Mouse (Mus musculus): Measurements from ENCODE around the gene Prickle1. TPM values are rescaled to one million over a fixed set of nuclear protein-coding genes. Genes with fewer than 3 reads are reported as not detected.

Prickle1 gene
- total RNA-seq, 2 experiments from 2014 or later = 1.4 to 4.7 TPM

DNA sequence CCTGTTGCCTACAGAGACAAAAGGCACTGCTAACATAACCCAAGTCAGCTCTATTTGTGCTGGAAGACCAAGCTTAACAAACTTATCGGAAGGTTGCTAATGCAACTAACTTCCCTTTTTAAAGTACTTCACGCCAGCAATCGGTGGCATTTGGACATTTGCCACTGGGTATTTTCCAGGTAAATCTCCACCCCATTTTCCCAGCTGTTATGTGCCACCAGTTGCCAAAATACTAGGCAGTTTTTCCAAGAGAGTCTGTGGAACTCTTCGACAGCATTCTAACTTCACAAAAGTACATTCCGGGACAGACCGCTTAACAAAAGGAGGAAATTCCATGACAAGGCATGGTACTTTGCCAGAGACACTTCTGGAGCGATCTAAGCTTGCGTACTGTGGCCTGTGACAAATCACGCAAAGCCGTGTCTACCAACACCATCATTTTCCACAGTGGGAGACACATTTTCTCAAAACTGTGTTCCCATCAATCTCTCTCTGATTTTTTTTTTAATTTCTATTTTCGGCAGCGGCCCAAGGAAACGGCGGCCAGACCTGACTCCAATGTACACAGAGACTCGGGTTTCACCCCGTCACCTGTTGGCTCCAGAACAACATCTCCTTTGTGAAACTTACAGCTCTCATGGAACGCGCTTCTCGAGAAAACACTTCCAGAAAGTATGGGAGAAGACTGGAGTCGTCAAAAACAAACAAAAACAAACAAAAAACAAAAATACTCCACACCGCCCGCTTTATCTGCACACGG is 77.4 kb downstream of the Prickle1 start:
- no peak for ATAC-seq (replicated peaks; ENCODE audit: low FRiP score, low TSS enrichment, poor library complexity, severe bottlenecking)

DNA sequence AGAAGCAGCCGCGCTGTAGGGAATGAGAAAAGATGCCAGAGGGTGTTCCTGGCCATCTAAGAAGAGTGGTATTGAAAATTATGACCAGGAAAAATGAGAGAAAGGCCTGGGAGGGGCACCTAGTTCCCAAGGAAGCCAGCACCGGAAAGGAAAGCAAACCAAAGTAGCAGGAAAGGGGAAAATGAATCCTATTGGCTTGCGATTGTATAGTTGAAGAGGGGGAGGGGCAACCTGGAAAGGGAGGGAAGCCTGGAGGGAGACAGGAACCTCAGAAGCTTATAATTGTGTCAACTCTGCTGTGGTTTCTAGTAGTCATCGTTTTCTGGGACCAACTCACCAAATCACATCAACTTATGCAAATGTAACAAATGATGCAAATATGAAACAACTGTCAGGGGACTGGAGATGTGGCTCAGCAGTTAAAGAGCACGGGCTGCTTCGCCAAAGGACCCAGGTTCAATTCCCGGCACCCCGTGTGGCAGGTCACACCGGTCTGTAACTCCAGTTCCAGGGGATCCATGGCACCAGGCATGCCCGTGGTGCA is 78.6 kb downstream of the Prickle1 start:
- no peak for ATAC-seq (replicated peaks; ENCODE audit: low FRiP score, low TSS enrichment, poor library complexity, severe bottlenecking)

DNA sequence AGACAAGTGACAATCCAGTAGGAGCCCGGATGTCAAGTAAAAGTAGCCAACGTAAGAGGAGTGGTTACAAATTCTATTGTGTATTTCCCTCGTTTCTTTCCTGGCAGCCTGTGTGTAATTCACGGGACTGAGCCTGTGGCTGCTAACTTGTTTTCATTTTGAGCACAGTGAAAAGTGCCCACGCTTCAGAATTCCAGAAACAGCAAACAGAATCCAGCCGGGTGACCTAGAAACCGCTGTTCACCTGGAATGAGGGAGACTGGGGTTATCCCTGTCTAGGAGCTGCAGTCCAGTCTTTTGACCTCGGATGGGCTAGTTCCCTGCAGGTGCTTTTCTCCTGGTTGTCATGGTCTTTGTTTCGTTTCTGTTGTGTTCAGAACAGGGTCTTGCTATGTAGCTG is 80.4 kb downstream of the Prickle1 start:
- ATAC-seq (replicated peaks; ENCODE audit: low FRiP score, low TSS enrichment, poor library complexity, severe bottlenecking) = no peak

DNA sequence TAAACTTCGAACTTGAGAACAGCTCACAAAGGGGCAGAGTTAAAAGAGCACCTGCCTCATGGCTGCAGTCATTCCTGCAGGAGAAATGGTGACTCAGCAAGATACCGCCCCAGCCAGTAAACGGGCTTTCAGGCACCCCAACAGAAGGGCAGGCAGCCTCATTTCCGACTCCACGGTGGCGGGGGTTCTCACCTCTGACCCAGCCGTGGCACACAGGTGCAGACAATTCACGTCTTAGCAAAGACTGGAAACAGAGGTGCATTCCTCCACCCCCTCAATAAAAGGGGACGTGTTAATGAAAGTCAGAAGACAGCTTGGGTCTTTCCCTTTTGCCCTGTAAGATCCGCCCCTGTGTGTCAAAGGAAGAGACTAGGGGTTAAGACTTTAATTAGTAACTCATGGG is 81.8 kb downstream of the Prickle1 start:
- ATAC-seq (replicated peaks; ENCODE audit: low FRiP score, low TSS enrichment, poor library complexity, severe bottlenecking) = peak; percentile 75

DNA sequence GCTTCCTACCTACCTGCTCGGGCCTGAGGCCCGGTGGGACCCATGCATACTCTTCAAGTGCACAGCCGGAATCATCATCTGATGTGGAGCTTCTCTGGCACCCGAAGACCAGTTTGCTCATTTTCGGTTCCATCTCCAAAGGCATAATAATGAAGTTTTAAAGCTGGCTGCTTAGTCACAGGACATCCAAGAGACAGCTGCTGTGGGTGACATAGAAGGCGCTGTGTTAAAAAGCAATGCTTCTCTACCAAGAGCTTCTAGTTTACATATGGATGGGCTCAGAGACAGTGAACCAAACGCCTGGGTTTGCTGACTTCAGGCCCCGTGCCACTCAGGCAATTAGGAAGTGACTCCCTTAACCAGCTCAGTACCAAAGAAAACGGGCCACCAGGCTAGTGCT is 83.3 kb downstream of the Prickle1 start:
- no peak for ATAC-seq (replicated peaks; ENCODE audit: low FRiP score, low TSS enrichment, poor library complexity, severe bottlenecking)

DNA sequence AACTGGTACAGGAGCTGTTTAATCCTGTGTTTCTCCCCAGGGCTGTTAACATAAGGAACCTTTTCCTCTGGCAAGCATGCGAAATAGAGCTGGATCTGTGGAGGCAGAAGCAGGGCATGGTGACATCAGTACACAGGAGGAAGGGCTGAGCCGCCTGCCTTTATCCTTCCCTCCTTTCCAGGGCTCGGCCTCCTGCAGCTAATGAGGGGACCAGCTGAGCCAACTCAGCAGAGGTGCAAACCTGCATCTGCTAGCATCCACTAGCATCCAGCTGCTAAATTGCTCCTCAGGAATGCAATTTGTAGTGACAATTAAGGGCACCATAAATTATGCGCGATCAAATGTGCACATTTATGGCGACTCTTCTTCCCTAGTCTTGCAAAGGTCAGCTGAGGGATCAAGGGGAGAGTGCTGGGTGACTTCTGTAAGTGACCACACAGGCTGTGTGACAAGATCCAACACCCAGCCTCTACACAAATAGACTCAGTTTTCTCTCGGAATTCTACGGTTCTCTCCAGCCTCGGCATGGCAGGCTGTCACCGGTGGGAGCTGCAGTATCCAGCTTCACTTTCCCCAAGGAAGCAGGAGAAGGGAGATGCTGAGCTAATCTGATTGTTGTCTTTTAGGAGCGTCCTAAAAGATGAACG is 84.9 kb downstream of the Prickle1 start:
- ATAC-seq (replicated peaks; ENCODE audit: low FRiP score, low TSS enrichment, poor library complexity, severe bottlenecking) = no peak

DNA sequence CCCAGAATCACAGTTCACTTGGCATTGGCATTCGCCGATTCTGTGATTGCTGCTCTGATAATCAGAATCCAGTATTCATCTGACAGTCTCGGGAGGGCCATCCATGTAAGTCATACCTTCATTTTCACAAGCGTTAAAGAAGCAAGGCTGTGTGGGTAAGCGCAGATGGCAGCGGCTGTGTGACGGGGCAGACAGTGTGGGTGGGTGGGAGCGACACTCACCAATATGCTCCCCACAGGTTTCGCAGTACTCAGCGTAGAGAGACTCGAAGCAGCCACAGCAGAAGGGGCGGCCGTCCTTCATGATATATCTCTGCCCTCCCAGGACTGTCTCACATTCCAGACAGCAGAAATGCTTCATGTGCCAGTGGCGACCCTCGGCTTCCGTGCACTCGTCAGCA is 90.9 kb downstream of the Prickle1 start:
- ATAC-seq (replicated peaks; ENCODE audit: low FRiP score, low TSS enrichment, poor library complexity, severe bottlenecking) = no peak

DNA sequence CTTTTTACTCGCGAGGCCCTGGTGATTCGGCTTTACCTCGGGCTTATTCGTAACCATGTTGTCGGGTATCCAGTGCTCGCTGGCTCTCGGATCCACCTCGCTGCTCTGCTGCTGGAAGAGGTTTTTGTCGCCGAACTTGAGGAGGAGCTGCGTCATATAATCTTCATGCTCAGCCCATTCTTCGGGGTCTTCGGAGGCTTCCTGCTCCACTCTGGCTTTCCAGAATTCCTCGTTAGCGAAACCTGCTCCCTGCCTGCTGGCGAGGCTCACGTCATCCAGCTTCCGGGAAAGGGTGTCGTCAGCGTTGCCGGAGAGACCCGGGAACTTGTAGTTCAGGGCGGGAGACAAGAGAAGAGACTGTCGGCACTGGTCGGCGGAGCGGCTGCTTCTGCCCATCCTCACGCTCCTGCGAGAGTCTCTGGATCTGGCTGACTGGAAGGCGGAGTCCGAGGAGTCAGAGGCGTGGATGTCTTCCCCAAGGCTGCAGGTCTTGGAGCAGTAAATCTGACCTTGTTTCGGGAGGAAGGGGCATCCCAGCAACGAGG is 92.4 kb downstream of the Prickle1 start:
- ATAC-seq (replicated peaks; ENCODE audit: low FRiP score, low TSS enrichment, poor library complexity, severe bottlenecking) = no peak

DNA sequence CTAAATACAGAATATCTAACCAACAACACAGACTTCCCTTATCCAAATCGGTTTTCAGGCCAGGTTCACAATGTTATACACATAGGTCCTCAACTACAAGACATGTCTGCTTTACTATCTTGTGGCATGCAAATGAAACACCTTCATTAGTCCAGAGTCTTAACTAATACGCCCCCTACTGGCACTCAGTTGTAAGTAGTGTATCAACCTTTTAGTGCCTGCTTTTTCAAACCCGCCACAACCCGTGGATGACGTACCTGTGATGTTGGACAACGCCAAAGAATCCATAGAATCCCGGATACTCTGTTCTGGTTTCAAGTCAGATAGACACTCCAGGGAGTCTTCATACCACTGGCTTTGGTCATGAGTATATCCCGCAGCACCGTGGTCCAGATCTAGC is 93.0 kb downstream of the Prickle1 start:
- ATAC-seq (replicated peaks; ENCODE audit: low FRiP score, low TSS enrichment, poor library complexity, severe bottlenecking) = no peak; the same call in 1 of the 2 replicates

DNA sequence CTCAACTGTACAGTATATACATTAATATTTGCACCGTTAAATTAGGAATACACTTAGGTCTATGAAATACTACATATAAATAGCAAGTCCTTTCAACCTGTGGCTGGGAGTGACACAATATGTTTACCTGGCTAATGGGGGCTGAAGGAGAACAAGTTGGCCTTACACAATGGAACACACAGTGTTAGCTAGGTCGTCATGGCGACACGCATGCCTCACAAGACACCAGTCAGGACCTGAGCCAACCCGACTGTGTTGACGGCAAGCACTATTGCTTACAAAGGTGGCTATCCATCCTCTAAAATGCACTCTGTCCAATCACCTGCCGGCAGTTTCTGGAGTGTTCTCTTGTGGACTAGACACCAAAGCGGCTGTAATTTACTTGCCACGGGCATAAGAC is 95.8 kb downstream of the Prickle1 start:
- no peak for ATAC-seq (replicated peaks; ENCODE audit: low FRiP score, low TSS enrichment, poor library complexity, severe bottlenecking)

DNA sequence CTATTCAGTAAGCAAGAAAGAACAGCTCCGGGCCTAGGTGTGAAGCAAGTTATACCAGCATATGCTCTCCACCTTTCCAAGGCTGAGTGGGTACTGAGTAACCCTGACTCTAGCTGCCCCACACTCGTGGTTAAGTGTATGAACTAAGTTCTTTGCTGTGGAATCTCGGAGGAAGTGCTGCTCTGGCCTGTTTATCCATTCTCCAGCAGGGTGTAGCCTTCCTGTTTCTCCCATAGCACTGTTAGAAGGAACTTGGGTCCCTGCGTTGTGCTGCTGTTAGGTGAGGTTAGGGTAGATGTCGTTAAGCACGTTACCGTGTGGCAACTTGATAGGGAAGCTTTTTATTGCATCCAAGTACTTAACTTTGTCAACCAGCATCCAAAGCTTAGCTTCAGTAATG is 101.0 kb downstream of the Prickle1 start:
- ATAC-seq (replicated peaks; ENCODE audit: low FRiP score, low TSS enrichment, poor library complexity, severe bottlenecking) = no peak

DNA sequence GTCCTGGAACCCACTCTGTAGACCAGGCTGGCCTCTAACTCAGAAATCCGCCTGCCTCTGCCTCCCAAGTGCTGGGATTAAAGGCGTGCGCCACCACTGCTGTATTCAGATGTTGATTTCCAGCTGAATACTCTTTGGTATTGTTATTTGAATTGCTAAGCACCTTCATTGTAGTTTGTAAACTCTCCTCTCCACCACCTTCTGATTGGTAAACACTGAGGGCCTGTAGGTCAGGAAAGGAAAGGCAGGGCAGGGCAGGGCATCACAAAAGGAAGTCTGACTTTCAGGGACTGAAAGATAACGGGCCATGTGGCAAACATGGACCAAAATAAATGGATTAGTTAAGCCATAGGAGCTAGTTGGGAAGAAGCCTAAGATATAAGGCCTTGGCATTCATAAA is 106.1 kb downstream of the Prickle1 start:
- no peak for ATAC-seq (replicated peaks; ENCODE audit: low FRiP score, low TSS enrichment, poor library complexity, severe bottlenecking)

DNA sequence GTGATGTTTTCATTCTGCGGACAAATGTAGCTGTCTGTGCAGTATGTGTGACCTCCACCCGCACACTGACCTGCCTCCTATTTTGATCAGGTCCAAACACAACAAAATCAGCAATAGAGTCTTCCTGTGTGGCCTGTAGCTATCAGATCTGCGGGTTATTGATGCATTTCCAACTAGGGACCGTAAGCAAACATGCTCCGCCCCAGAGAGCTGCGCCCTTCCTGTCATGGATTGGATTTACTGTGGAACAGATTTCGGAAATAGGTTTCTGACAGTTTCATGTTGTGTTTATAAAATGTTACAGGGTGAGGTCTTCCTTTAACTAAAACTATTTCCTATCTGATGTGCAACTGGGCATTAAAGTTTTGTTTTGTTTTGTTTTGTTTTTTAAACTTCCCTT is 109.6 kb downstream of the Prickle1 start:
- no peak for ATAC-seq (replicated peaks; ENCODE audit: low FRiP score, low TSS enrichment, poor library complexity, severe bottlenecking)

DNA sequence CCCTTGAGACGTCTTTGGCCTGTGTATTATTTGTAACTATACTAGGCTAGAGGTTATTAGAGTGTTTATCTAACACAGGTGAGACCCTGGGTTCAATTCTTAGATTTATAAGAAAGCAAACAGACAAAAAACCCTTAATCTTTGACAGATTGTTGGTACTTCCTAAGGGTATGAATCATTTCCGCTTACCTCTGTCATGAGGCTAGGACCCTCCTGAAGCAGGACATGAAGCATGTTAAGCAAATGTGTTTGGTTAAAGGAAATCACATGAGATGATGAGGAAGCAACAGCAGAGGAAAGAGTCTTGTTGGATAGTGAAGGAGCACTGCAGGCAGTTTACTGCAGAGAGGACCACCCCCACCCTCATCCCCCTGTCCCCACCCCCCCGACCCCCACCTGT is 110.4 kb downstream of the Prickle1 start:
- ATAC-seq (replicated peaks; ENCODE audit: low FRiP score, low TSS enrichment, poor library complexity, severe bottlenecking) = no peak

DNA sequence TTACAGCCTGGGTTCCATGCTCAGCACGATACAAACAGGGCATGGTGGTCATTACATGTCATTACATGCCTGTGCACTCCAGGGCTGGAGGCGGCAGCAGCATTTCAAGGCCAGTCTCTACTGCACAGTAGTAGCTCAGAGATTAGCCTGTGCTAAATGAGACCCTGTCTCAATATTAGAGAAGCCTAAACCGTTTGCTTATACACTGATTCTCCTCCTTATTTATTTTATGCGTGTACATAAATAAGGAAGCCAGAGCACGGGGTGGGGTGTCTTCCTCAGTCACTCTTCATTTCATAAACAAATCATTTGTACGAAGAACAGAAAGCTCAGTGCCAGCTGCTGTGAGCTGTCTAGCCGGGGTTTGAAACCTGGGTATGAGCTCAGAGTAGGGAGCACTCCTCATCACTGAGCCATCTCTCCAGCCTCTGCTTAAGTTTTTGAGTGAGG is 111.4 kb downstream of the Prickle1 start:
- peak; percentile 77 for ATAC-seq (replicated peaks; ENCODE audit: low FRiP score, low TSS enrichment, poor library complexity, severe bottlenecking)

DNA sequence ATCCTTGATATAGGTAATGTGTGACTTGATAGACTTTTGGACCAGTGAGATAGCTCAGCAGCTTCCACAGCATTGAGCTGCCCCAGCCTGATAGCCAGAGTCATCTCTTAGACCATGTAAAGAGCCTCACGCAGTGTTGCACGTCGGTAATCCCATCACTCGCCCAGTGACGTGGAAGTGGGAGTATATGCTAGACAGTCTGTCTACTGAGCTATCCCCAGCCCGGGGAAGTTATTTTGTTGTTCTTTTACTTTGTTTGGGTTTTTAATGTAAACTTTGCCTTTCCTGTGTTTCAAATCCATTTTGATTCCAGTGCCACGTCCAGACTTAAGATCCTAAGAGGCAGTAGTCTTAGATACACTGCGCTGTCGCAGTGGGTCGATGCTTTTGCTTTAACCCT is 114.6 kb downstream of the Prickle1 start:
- no peak for ATAC-seq (replicated peaks; ENCODE audit: low FRiP score, low TSS enrichment, poor library complexity, severe bottlenecking)

DNA sequence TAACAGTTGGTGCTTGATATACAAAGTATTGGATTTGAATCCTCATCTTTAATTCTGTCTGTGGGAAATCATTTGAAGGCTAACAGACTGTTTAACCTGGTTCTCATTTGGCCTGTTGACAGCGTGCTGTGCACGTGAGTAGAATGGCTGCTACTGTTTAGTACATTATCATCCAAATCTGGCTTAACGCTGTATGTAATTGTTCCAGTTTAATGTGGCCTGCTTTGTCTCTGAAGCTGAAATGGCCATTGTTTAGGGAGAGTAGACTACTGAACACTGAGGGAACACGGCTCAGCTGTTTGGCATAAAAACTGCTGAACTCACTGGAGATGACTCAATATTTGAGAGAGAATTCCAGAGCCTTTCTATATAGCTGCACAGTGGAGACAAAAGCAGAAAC is 116.2 kb downstream of the Prickle1 start:
- no peak for ATAC-seq (replicated peaks; ENCODE audit: low FRiP score, low TSS enrichment, poor library complexity, severe bottlenecking)

DNA sequence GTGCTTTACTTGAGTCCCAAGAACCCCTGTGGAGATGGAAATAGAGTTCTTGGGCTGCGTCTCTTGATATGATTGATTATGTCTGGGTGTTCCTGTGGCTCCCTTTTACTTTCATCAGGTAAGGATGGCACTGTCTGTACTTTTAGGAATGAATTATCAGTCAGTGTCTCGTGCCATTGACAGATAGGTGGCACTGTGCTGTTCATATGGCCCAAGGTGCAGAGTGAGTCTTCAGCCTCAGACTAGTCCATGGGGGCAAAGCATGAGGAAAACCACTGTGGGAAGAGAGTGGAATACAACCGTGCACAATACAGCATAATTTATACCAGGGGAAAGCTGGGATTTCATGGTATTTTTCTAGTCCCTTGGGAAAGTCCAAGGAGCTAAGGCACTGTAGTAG is 117.0 kb downstream of the Prickle1 start:
- ATAC-seq (replicated peaks; ENCODE audit: low FRiP score, low TSS enrichment, poor library complexity, severe bottlenecking) = peak; percentile 51; the same call in 1 of the 2 replicates

DNA sequence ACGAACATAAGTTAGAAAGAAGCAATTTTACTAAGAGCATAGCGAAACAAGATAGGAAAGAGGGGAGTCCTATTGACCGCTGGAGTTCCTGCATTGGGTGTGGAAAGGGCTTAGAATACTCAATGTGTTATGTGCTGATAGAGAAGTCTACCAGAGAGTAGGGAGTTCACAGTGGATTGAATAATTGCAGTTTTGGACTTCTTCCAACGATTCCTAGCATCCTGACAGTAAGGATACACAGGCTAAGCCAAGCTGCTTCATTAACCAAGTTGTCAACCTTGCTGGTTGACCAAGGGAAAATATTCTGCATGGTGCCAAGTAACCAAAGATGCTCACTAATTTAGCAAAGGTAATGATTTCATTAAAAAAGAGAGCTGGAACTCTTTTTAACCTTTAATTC is 118.0 kb downstream of the Prickle1 start:
- ATAC-seq (replicated peaks; ENCODE audit: low FRiP score, low TSS enrichment, poor library complexity, severe bottlenecking) = no peak

DNA sequence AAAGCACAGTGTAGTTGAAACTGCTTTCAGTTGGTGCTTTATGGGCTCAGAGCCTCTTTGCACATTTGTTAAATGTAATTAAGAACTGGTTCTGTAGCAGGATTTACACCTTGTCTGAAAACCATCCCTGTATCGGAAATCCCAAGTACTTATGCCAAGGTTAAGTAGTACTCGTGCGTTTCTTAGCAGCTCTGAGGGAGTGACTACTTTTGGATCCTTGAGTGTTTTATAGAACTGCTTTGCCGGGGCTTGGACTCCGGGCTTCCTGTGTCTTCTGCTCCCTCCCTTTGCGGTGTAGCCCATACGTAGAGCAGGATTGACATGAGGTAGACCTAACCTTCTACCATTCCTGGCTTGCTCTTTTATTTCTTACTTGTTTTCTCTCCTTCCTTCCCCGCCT is 120.0 kb downstream of the Prickle1 start:
- ATAC-seq (replicated peaks; ENCODE audit: low FRiP score, low TSS enrichment, poor library complexity, severe bottlenecking) = no peak

DNA sequence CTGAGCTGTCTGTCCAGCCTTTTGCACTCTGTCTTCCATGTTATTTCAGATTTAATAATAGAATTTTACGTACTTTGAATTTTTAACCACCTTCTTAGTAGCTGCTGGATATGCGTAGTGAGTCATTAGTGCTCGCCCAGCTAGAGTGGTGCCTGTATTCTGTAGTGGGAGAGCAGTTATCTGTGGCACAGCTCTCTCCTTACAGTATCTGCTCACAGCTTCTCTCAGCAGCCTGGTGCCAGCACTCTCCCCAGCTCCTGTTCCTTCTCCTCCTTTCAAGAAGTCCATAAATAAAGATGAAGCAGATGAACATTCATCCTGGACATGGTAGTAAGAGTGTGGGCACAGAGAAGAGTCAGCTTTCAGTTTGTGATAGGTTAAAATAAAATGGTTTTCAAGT is 121.4 kb downstream of the Prickle1 start:
- no peak for ATAC-seq (replicated peaks; ENCODE audit: low FRiP score, low TSS enrichment, poor library complexity, severe bottlenecking)
